Mouse (Mus musculus): Measurements from ENCODE around the gene Sec11a. TPM values are rescaled to one million over a fixed set of nuclear protein-coding genes. Genes with fewer than 3 reads are reported as not detected.
A peak's percentile ranks its signal among the peaks of the same experiment; 100 is the strongest.

Sec11a gene
- total RNA-seq, 2 experiments from 2014 or later: 30.9 to 37.2 TPM

- intact Hi-C loops (cut with DNase I; ENCODE audit: low total_unique reads): no loop called here
These were observed 43.8 kb downstream of the Sec11a start for GRCm38 (mm10) chr7:80903625-80904422.

GRCm38 (mm10) chr7:80901541-80902274, 45.9 kb downstream of the Sec11a start:
- no peak for DNase-seq
- intact Hi-C loops (cut with DNase I; ENCODE audit: low total_unique reads): no loop called here

More at GRCm38 (mm10) chr7:80903625-80904422, 43.8 kb downstream of the Sec11a start:
- no peak for DNase-seq

- intact Hi-C loops (cut with DNase I; ENCODE audit: low total_unique reads): no loop called here
- DNase-seq: peak; percentile 90
These were observed 46.6 kb downstream of the Sec11a start, which contains the start of gene Wdr73 for GRCm38 (mm10) chr7:80900944-80901501. Wdr73 (minus strand) TSS chr7:80901269.

- intact Hi-C loops (cut with DNase I; ENCODE audit: low total_unique reads): no loop called here
- no peak for DNase-seq
These were observed 49.9 kb downstream of the Sec11a start for GRCm38 (mm10) chr7:80897721-80898120.

GRCm38 (mm10) chr7:80897134-80897533, 50.4 kb downstream of the Sec11a start:
- no peak for DNase-seq
- intact Hi-C loops (cut with DNase I; ENCODE audit: low total_unique reads): no loop called here

GRCm38 (mm10) chr7:80894815-80895519, 52.6 kb downstream of the Sec11a start:
- DNase-seq: no peak
- intact Hi-C loops (cut with DNase I; ENCODE audit: low total_unique reads): no loop called here

- no peak for DNase-seq
- intact Hi-C loops (cut with DNase I; ENCODE audit: low total_unique reads): no loop called here
These were observed 53.4 kb downstream of the Sec11a start for GRCm38 (mm10) chr7:80894196-80894595.

- intact Hi-C loops (cut with DNase I; ENCODE audit: low total_unique reads): no loop called here
- DNase-seq: no peak
These were observed 53.8 kb downstream of the Sec11a start for GRCm38 (mm10) chr7:80893753-80894129.

GRCm38 (mm10) chr7:80893086-80893752, 54.4 kb downstream of the Sec11a start:
- intact Hi-C loops (cut with DNase I; ENCODE audit: low total_unique reads): no loop called here
- DNase-seq: no peak

- intact Hi-C loops (cut with DNase I; ENCODE audit: low total_unique reads): loop anchor here (10.0 kb wide), 2 partner anchors 145 to 445 kb away; no protein-coding TSS in a partner anchor
- no peak for DNase-seq
These were observed 57.7 kb downstream of the Sec11a start for GRCm38 (mm10) chr7:80889841-80890241.

GRCm38 (mm10) chr7:80889021-80889511, 58.5 kb downstream of the Sec11a start:
- intact Hi-C loops (cut with DNase I; ENCODE audit: low total_unique reads): loop anchor here (10.0 kb wide), 2 partner anchors 146 to 446 kb away; no protein-coding TSS in a partner anchor

GRCm38 (mm10) chr7:80888595-80888994, 59.0 kb downstream of the Sec11a start:
- intact Hi-C loops (cut with DNase I; ENCODE audit: low total_unique reads): loop anchor here (10.0 kb wide), 2 partner anchors 146 to 446 kb away; no protein-coding TSS in a partner anchor
- no peak for DNase-seq

More at GRCm38 (mm10) chr7:80889021-80889511, 58.5 kb downstream of the Sec11a start:
- peak; percentile 71 for DNase-seq

GRCm38 (mm10) chr7:80885666-80886065, 61.9 kb downstream of the Sec11a start:
- intact Hi-C loops (cut with DNase I; ENCODE audit: low total_unique reads): loop anchor here (10.0 kb wide), 2 partner anchors 149 to 449 kb away; no protein-coding TSS in a partner anchor
- DNase-seq: no peak

- no peak for DNase-seq
- intact Hi-C loops (cut with DNase I; ENCODE audit: low total_unique reads): loop anchor here (10.0 kb wide), 2 partner anchors 152 to 452 kb away; no protein-coding TSS in a partner anchor
These were observed 64.6 kb downstream of the Sec11a start for GRCm38 (mm10) chr7:80882830-80883505.

- intact Hi-C loops (cut with DNase I; ENCODE audit: low total_unique reads): no loop called here
- no peak for DNase-seq
These were observed 71.9 kb downstream of the Sec11a start for GRCm38 (mm10) chr7:80875727-80876126.

- no peak for DNase-seq
- intact Hi-C loops (cut with DNase I; ENCODE audit: low total_unique reads): no loop called here
These were observed 73.9 kb downstream of the Sec11a start for GRCm38 (mm10) chr7:80873631-80874030.

- DNase-seq: no peak
- intact Hi-C loops (cut with DNase I; ENCODE audit: low total_unique reads): no loop called here
These were observed 74.5 kb downstream of the Sec11a start for GRCm38 (mm10) chr7:80873038-80873437.

- no peak for DNase-seq
- intact Hi-C loops (cut with DNase I; ENCODE audit: low total_unique reads): no loop called here
These were observed 78.9 kb downstream of the Sec11a start for GRCm38 (mm10) chr7:80868686-80869085.

Measured in gastrocnemius, postnatal 14 days (tissue).